Mouse (Mus musculus) C2C12 (cell line): Measurements from ENCODE around the gene Atn1.

ENCODE experiments used
- CEBPB ChIP-seq: IDR thresholded peaks from one replicate; pipeline ENCODE4 v1.6.1; 2011; ENCODE audit warnings: low read depth, mild to moderate bottlenecking, control low read depth, moderate library complexity
- CTCF ChIP-seq: IDR thresholded peaks from one replicate; pipeline ENCODE4 v1.5.1; 2011; ENCODE audit not compliant: control insufficient read depth, insufficient read depth, insufficient read length
- FOSL1 ChIP-seq: IDR thresholded peaks from one replicate; pipeline ENCODE4 v1.8.0; 2011; ENCODE audit warnings: mild to moderate bottlenecking, low read length; ENCODE audit not compliant: poor library complexity, insufficient read depth, severe bottlenecking
- MAX ChIP-seq: IDR thresholded peaks from one replicate; pipeline ENCODE4 v1.6.1; 2011; ENCODE audit warnings: mild to moderate bottlenecking, control low read depth
- MYOD1 ChIP-seq: IDR thresholded peaks from one replicate; pipeline ENCODE4 v1.6.1; 2011; ENCODE audit warnings: low read depth; ENCODE audit not compliant: control insufficient read depth, insufficient read length
- MYOG ChIP-seq: IDR thresholded peaks from one replicate; pipeline ENCODE4 v1.6.1; 2011; ENCODE audit not compliant: control insufficient read depth, insufficient read length; ENCODE audit errors: extremely low read depth
- USF1 ChIP-seq: IDR thresholded peaks from one replicate; pipeline ENCODE4 v1.6.1; 2011; ENCODE audit warnings: low read depth, mild to moderate bottlenecking, control low read depth, moderate library complexity

GRCm38 (mm10) chr6:124767536-124767919, 11.2 kb upstream of the Atn1 start:
- TF ChIP-seq CTCF: no peak
- TF ChIP-seq MAX: no peak
- TF ChIP-seq USF1: no peak
- TF ChIP-seq MYOG: no peak
- TF ChIP-seq CEBPB: no peak
- TF ChIP-seq MYOD1: no peak
- no peak for TF ChIP-seq FOSL1
